Mouse (Mus musculus): ENCODE data around the gene Hsd17b2. TPM values are rescaled to one million over a fixed set of nuclear protein-coding genes. Genes with fewer than 3 reads are reported as not detected.
A peak's percentile ranks its signal among the peaks of the same experiment; 100 is the strongest.
"Not testable (repeated sequence)": the region's sequence is repeated elsewhere in the genome, so short reads cannot be mapped to it uniquely, and the experiment has no call there.

Gene Hsd17b2
- total RNA-seq, 2 experiments from 2014 or later: 0.66 TPM; not detected in 1

DNA sequence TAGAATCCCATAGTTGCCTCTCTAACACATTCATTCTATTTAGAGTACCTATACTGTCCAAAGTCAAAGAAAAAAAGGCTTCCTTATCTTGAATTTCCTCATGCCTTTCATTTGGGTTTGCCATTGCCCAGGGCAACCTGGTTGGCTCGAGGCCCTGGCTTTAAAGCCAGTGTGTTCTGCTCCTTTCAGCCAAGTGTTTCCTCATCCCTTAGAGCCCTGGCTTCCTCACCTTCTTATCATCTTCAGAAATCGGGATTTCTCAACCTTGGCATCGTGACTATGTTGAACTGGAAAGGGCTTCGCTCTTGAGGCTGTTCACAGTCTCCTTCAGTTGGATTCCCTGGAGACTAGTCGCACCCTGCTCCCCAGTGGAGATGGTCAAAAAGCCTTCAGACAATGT lies 12.9 kb downstream of the Hsd17b2 start:
- DNase-seq: peak in 1 of 2 experiments; percentile 32

DNA sequence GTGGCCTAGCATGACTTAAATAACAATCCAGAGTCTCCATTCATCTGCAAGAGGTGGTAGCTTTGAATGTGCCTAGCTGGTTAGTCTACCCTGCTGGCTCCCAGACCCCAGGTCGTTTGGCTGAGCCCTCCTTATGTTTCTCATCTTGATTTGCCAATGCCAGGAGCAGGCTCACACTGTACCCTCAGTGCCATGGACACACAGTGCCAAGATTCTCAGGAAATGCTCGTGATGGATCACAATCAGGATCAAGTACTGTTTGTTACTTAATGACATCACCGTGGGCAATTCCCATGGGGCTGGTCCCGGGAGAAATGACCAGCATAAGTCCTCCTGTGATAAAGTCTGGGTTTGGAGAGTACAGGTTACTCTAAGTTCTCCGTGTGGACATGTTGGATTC lies 14.2 kb downstream of the Hsd17b2 start:
- DNase-seq: no peak

DNA sequence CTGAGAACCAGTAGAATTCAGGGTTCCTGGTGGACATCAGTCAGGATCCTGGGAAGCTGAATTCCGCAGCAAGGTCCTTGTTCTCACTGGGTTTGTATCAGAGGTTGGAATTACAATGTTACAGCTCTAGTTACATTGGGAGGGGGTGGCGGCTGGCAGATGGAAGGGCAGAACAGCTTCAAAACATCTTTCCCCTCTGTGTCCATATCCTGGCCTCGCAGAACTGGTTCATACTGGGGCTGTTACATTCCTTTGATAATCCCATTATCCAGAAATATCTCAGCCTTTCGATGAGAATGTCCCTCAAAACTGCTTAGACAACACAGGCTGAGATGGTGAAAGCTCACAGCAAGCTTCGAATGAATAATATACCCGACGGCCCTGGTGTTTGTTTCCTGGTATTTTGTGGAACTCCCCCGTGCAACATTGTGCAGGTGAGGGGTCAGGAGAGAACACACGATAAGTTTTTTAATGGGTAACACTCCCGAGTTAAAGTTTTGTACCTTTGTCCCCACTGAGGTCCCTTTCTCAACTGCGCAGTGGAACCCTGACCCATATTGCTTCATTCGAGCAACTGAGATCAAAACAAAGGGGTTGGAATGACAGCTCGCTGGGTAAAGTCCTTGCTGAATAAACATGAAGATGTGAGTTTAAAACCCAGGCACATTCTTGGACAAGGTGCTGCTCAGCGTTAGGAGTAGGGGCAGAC lies 16.6 kb downstream of the Hsd17b2 start:
- no peak for DNase-seq

DNA sequence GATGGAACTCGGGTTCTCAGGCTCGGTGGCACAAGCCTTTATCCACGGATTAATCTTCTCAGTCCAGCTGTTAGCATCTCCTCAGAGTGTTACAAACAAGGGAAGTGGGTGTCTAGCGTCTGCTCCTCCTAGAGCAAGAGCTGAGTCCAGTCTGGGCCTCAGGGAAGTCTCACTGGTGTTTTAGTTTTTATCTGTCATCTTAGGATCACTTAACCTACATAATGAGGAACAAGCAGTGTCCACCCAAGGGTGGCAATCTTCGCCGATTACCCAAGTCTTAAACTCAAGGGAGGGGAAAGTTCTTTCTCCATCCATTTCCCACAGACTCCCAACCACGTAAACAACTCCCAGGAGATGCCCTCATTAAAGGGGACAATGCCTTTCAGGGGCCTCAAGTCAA lies 24.8 kb downstream of the Hsd17b2 start:
- no peak for DNase-seq

DNA sequence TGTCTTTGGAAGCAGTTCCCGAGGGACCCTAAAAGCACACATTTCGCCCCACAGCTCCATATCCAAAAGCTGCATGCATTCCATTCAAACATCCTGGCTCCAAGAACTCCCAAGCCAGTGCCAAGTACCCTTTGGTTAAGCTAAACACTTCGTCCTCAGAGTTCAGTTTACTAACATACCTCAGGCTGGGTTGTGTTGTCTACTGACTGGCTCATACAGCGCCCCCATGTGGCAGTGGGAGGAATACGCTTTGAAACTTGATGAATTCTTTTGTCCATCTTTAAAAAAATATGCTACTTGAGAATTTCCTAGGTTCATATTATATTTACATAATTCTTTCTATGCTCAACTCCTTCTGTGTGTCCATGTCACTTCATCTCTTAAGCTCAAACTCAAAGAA lies 25.9 kb downstream of the Hsd17b2 start:
- no peak for DNase-seq

DNA sequence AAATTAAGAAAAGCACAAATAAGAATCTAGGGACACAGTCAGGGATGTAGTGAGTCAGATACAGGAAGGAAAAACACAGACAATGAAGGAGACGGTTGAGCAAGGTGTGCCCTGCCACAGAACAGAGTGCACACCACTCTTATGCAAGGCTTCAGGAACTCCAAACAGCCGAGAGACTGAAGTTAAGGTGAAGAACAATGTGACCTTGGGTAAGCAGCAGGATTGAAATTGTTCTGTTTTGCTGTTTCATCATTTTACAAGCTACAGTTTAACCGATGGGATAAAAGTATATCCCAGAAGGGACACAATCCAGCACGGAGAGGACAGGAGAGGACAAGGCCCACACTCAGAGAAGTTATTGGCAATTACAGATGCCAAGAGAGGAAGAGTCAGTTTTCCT lies 26.5 kb downstream of the Hsd17b2 start:
- DNase-seq: no peak

DNA sequence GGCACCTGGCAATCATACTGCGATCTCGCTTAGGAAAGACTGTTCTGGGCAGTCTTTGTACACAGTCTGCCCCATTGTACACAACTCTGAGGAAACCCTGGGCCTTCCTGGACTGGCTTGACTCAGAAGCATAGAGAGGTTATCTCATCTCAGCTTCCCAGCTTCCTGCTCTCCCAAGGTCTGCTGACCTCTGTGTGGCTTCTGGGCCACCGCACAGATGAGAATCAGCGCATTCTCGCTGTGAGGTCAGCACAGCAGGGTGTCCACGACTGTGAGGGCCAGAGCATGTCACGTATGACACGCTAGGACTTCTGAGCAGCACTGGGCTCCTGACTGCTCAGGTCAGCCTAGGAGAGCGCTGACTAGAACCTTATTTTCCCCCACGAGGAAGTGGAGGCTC lies 29.3 kb downstream of the Hsd17b2 start:
- no peak for DNase-seq

DNA sequence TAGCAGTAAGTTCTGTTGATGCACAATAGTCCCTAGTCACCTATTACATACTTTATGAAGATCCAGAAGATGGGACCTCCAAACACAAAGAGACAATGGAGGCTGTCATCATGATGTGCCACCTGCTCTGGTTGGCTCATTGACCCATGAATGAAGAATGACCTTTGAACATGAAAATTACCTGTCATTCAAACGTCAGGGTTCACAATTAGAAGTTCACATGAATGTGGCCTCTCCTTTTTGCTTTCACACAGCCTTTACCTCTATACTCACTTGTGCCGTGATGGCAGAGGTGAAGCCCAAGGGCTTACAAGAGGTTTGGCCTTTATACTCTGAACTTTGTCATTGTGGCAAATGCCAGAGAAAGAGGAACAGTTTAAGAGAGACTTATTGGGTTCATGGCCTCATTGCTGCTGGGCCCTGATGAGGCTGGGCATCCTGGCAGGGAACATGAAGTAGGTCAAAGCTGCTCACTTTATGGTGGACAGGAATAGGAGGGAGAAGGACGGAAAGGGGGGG lies 35.0 kb downstream of the Hsd17b2 start:
- DNase-seq: no peak

DNA sequence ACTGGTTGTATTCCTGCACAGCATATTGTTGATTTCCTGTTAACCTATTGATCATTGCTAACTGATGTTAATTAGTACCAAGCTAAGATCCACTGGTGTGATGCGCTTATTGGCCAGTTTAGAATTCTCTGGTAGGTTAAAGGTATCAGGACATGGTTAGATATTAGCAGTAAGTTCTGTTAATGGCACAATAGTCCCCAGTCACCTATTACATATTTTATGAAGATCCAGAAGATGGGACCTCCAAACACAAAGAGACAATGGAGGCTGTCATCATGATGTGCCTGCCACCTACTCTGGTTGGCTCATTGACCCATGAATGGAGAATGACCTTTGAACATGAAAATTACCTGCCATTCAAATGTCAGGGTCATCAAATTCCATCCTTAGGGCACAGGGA lies 36.5 kb downstream of the Hsd17b2 start:
- DNase-seq: not testable (repeated sequence)

DNA sequence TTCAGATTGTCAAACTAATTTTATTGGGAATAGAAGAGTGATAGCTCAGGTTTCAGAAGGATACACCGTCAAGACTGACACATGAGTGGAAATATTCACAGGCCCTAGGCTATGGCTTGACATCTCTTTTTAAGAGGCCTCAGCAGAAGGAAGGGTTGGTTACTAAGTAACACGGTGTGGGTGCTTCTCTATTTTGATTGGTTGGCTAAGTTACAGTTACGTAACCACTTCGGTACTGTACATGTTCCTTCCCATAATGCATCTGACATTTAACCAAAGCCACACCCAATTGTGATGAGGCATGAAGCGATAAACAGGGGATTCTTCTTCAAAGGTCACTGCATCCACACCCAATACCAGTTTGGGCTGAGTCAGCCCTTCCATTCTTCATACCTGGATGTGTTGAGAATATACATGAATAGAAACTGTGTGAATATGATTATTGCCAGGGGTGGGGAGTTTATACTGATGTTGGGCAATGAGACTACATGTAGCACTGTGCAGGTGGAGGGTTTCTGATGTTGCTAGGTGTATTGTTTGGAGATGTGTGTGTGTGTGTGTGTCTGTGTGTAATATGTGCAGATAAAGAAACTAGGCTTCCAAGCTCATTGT lies 38.8 kb downstream of the Hsd17b2 start:
- no peak for DNase-seq

DNA sequence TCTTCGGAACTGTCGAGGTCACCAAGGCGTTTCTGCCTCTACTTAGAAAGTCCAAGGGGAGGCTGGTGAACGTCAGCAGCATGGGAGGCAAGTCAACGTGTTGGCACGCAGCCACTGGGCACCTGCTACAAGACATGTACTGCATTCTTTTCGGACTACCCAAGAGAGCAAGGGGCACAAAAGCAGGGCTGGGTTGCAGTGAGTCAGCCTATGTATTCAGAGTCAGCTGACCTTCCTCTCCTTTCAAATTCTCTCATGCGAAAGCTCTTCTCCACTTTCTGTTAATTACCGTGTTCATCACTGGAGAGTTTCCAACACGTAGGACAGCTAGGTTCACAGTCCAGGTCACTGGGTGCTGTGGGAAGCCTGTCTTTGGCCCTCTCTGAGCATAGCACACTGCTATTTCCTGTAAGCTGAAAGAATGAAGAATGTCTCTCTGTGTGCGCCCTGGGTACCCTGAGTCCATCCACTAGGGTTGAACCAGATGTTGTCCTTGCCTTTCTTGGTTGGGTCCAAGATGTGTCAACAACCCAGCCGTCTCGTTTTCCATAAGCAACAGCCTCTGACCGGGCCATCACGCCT lies 40.8 kb downstream of the Hsd17b2 start:
- DNase-seq: no peak

DNA sequence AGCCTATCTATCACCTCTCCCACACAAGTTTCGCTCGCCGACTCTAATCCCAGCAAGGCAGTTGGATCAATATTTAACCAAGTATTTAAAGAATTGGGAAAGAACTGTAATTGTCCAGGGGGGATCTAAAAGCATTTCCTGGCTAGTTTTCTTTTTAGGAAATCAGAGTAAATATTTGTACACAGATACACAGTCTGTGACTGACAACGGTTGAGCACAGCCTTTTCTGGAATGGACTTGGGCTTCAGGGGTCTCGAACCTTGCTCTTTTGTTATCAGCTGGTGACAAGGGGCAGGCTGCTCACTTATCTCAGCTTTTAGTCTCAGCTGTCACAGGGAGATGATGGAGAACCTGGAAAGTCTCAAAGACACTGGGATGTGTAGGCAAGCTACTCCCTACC lies 44.9 kb downstream of the Hsd17b2 start:
- no peak for DNase-seq

DNA sequence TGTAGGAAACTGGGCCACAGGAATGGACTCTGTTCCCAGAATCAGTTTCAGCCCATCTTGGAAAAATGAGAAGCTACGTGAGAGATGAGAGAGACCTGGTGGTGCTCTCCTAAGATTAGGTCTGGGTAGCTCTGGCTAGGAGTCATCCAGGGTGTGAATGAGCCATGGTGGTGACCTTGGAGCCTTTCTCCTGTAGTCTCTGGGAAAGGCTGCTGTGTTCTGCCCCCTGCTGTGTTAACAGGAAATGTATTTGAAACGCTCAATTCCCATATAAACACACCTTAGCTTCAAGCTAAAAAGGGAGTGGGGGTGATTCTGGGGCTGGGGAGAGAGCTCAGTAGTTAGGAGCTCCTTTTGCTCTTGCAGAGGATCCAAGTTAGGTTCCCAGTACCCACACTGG lies 45.7 kb downstream of the Hsd17b2 start:
- no peak for DNase-seq

DNA sequence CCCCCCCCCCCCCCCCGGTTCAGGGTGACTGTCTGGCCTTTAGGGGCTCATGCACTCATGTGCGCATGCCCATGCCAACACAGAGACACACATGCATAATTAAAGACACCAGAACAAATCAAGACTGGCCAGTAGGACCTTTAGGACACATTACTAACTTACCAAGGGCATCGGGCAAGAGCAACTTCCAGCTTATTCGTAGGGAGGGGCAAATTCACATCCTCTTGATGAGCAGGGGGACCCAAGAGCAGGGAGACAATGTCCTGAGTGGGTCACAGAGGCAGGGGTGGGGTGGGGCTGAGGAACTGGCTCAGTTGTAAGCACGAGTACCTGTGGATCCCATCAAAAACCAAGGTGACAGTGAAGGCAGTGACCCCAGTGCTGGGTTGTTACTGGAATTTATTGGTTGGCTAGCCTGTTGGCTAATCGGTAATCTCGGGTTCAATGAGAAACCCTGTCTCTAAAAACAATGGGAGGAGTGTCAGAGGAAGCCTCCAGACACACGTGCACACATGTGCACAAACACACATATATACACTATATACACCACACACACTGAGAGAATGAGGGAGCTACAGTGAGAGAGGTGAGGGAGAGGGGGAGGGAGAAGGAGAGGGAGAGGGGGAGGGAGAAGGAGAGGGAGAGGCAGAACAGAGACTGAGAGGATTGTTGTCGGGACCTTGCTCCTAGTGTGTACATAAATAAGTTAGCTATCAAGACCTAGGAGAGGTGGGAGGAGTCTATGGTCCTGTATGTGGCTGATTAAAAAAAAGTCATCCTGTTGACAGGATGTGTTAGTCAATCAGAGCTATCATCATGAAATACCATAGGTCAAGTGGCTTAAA lies 46.4 kb downstream of the Hsd17b2 start:
- DNase-seq: no peak

DNA sequence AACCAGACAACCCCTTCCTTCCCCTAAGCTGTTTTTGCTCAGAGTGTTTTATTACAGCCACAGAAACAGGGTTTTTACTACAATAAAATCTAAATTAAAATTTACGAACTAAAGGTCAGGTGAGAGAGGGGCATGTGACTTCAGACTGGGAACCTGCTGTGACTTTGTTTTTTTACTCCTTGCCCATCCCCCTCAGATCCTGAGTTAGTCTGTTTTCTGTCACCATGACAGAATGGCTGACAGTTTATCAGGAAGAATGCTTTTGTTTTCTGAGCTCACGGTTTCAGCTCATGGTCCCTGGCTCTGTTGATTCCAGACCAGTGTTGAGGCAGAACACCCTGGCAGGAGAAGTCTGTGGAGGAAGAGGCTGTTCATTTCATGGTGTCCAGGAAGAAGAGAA lies 47.7 kb downstream of the Hsd17b2 start:
- no peak for DNase-seq

DNA sequence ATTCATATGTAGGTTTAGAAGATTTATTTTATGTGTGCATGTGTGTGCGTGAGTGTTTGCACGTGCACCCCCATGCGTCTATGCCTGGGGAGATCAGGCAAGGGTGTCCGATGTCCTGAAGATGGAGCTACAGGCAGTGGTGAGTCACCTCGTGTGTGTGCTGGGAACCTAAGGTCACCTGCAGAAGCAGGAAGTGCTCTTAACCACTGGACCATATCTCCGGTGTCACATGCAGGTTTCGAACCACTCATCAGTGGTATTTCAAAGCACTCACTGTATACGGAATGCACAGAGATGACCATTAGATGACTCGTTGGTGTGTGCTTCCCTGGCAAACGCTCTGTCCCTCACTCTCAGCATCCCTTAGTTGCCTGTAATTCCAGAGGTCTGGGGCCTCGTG lies 56.2 kb downstream of the Hsd17b2 start:
- no peak for DNase-seq

DNA sequence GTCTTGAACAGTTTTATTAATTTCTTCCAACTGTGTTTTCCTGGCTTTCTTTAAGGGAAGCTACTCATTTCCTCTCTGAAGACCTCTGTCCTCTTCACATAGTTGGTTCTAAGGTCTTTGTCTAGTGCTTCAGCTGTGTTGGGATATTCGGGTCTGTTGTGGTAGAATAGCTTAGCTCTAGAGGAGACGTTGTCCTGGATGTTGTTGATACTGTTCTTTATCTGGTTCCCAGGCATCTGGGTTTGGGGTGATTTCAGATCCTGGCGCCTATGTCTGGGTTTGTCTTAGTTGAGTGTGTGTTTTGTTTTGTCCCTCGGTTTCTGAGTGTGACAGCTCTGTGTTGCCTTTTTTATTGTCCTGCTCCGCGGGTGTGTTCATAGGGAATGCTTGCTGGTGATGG lies 61.1 kb downstream of the Hsd17b2 start:
- DNase-seq: no peak

DNA sequence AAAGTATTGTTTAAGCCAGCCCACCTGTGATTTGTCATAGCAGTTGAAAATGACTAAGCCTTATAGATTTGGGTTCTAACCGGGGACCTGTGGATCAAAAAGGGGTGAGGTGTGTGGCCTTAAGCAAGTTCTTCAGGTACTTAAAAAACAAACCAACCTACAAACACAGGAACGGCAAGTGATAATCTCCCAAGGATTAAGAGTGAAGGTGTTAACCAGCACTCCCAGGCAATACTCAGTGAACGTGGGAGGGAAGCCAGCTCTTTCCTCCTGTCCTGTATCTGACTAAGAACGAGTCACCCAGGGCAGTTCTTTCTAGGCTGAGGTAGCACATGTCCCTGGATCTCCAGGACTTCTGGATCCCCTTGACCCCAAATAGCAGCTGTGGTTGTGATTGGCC lies 62.9 kb downstream of the Hsd17b2 start:
- no peak for DNase-seq

DNA sequence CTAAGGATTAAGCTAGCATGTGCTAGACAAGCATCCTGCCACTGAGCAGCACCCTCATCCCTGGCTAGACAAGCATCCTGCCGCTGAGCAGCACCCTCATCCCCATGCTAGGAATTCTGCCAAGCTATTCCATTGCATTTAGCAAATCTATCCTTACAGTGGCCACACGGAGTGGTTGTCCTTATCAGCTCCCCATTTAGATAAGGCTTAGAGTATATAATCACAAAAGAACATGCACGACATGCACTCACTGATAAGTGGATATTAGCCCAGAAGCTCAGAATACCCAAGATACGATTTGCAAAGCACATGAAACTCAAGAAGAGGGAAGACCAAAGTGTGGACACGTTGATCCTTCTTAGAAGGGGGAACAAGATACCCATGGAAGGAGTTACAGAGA lies 64.2 kb downstream of the Hsd17b2 start:
- DNase-seq: no peak

DNA sequence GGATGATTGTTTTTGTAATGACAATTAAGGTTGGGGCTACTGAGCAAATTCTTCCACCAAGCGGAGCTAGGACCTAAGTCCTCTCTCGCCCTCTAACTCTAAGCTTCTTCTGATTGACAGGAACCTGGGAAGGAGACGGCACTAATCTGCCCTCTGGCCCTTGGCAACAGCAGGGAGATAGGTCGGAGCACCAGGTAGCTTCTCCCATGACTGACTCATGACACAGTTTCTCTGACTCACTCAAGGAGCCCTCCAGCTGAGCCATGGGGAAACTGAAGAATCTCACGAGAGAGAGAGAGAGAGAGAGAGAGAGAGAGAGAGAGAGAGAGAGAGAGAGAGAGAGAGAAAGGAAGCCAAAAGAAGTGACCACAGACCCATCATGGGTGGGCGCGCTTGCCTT lies 67.3 kb downstream of the Hsd17b2 start:
- no peak for DNase-seq

DNA sequence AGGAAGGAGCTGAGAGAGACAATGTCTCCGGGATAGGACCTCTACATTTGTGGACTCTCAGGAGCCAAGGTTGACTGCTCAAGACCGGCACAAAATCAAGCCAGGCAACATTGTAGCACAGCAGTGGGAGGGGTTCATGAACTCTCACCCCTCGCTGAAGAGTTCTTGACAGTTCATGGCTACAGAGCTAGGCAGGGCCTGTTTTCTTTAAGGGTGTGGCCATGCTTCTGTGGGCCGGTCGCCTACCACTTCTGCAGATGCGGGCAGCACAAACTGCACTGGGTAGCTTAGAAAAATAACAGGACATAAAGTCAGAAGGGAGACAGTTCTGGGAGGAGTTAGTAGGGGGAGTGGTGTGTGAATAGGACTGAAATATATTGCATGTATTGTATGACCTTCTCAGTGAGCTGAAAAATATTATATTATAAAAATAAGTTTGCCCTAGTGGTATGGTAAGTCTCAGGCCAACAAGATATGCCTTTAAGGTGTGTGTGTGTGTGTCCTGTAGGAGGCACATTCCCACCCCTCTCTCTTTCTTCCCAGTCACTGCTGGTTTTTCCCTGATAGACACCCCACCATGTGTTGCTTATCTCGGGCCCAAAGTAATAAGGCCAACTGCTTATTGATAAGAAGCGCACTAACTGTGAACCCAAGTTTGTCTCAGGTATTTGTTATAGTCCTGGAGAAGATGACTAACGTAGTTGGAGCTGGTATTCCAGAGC lies 69.6 kb downstream of the Hsd17b2 start:
- no peak for DNase-seq

DNA sequence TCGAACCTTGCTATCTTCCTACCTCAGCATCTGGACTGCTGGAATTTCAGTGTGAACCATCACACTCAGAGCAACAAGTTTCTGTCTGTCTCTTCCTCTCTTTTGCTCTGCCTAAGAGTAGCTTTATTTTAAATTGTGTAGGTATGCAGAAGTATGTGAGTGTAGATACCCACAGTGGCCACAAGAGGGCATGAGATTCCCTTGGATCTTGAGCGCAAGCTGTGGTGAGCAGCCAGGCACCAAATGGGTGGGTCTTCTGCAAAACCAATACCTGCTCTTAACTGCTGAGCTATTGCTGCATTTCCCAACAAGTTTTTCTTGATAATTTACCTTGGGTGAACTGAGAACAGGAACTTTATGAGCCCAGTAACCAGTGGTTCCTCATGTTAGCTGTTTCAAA lies 70.4 kb downstream of the Hsd17b2 start:
- peak; percentile 35 to 54 for DNase-seq
